Mouse (Mus musculus): Measurements from ENCODE around the gene Neurod2.

- TF ChIP-seq USF1 (IDR thresholded peaks at IDR 0.05; ENCODE audit: low read depth), result no peak
- TF ChIP-seq CTCF (IDR thresholded peaks at IDR 0.05; ENCODE audit: control insufficient read depth, insufficient read depth, insufficient read length), result no peak
- no peak for TF ChIP-seq MAX (IDR thresholded peaks at IDR 0.05)
- no peak for TF ChIP-seq MYOD1 (IDR thresholded peaks at IDR 0.05; ENCODE audit: control insufficient read depth, insufficient read length, low read depth)
Observed at GRCm38 (mm10) chr11:98325191-98325820, 4.1 kb downstream of the Neurod2 start.

Measured in C2C12 (cell line).